Mouse (Mus musculus): ENCODE measurements around the gene Lmtk2. TPM values are rescaled to one million over a fixed set of nuclear protein-coding genes. Genes with fewer than 3 reads are reported as not detected.

The Lmtk2 gene
- total and polyA plus RNA-seq, 2 experiments, result 4.0 to 4.7 TPM

DNA sequence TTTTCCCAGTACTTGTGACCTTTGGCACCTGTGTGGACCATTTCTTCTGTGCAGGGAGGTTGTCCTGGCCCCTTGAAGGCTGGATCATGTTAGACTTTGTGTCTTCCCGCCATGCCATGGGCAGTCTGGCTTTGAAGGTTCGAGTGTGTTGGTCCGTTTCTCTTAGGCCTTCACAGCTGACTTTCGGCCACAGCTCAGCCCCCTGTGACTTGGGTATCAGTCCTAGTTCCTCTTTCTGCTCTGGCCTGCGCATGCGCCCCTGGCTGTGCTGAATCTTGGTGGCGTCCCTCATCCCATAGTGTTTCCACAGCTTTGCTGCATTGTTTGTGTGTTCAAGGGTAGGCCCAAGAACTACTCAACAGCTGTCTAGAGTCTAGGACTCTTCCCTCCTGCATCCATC is 81.0 kb downstream of the Lmtk2 start:
- H3K4me3 ChIP-seq (ENCODE audit: insufficient read depth, low read depth, low read length), result no peak overlapping the region
- WGBS, result 95% methylated on average over 7 of the region's 7 CpGs
- H3K4me1 ChIP-seq (ENCODE audit: control insufficient read depth, insufficient read depth, low read length), result no peaks in the 10 kb centered on the region
- no peak for TF ChIP-seq CTCF (IDR thresholded peaks at IDR 0.05; ENCODE audit: low read depth, low read length)
- no peak for TF ChIP-seq POLR2A (IDR thresholded peaks at IDR 0.05; ENCODE audit: extremely low read depth, insufficient read depth, low read length)
- DNase-seq (ENCODE audit: extremely low read depth, low read depth, low spot score), result no peak
- no peak overlapping the region for H3K9ac ChIP-seq (ENCODE audit: low read depth, low read length)
- 0 out of 2 replicates have a peak, but pooled peaks cover 3% of the 10 kb centered on the region for H3K36me3 ChIP-seq (ENCODE audit: control insufficient read depth, insufficient read depth, low read length)
- no peak overlapping the region for H3K27ac ChIP-seq (replicated peaks; ENCODE audit: insufficient read depth, low read depth, low read length)
- no peaks in the 10 kb centered on the region for H3K27me3 ChIP-seq (ENCODE audit: control insufficient read depth, insufficient read depth, low read length)
- no peaks in the 10 kb centered on the region for H3K79me2 ChIP-seq (ENCODE audit: control insufficient read depth, insufficient read depth, low read length)

- DNase-seq (ENCODE audit: extremely low read depth, low read depth, low spot score), result no peak
- H3K27ac ChIP-seq (replicated peaks; ENCODE audit: insufficient read depth, low read depth, low read length), result no peak overlapping the region
- no peak overlapping the region for H3K4me3 ChIP-seq (ENCODE audit: insufficient read depth, low read depth, low read length)
- WGBS, result 72% methylated on average over 20 of the region's 20 CpGs
- H3K36me3 ChIP-seq (ENCODE audit: control insufficient read depth, insufficient read depth, low read length), result 0 out of 2 replicates have a peak, but pooled peaks cover 2% of the 10 kb centered on the region
- H3K79me2 ChIP-seq (ENCODE audit: control insufficient read depth, insufficient read depth, low read length), result no peaks in the 10 kb centered on the region
- no peaks in the 10 kb centered on the region for H3K27me3 ChIP-seq (ENCODE audit: control insufficient read depth, insufficient read depth, low read length)
- H3K4me1 ChIP-seq (ENCODE audit: control insufficient read depth, insufficient read depth, low read length), result no peaks in the 10 kb centered on the region
- H3K9ac ChIP-seq (ENCODE audit: low read depth, low read length), result no peak overlapping the region
- TF ChIP-seq CTCF (IDR thresholded peaks at IDR 0.05; ENCODE audit: low read depth, low read length) (no peak), POLR2A (IDR thresholded peaks at IDR 0.05; ENCODE audit: extremely low read depth, insufficient read depth, low read length) (no peak)
Observed at GRCm38 (mm10) chr5:144182542-144183247, 82.5 kb downstream of the Lmtk2 start.

GRCm38 (mm10) chr5:144183248-144183559 is 83.0 kb downstream of the Lmtk2 start:
- no peaks in the 10 kb centered on the region for H3K79me2 ChIP-seq (ENCODE audit: control insufficient read depth, insufficient read depth, low read length)
- H3K27ac ChIP-seq (replicated peaks; ENCODE audit: insufficient read depth, low read depth, low read length), result no peak overlapping the region
- WGBS, result 81% methylated on average over 8 of the region's 8 CpGs
- no peak overlapping the region for H3K9ac ChIP-seq (ENCODE audit: low read depth, low read length)
- 0 out of 2 replicates have a peak, but pooled peaks cover 2% of the 10 kb centered on the region for H3K36me3 ChIP-seq (ENCODE audit: control insufficient read depth, insufficient read depth, low read length)
- no peak overlapping the region for H3K4me3 ChIP-seq (ENCODE audit: insufficient read depth, low read depth, low read length)
- DNase-seq (ENCODE audit: extremely low read depth, low read depth, low spot score), result no peak
- TF ChIP-seq CTCF (IDR thresholded peaks at IDR 0.05; ENCODE audit: low read depth, low read length) (no peak), POLR2A (IDR thresholded peaks at IDR 0.05; ENCODE audit: extremely low read depth, insufficient read depth, low read length) (no peak)
- no peaks in the 10 kb centered on the region for H3K27me3 ChIP-seq (ENCODE audit: control insufficient read depth, insufficient read depth, low read length)
- no peaks in the 10 kb centered on the region for H3K4me1 ChIP-seq (ENCODE audit: control insufficient read depth, insufficient read depth, low read length)

DNA sequence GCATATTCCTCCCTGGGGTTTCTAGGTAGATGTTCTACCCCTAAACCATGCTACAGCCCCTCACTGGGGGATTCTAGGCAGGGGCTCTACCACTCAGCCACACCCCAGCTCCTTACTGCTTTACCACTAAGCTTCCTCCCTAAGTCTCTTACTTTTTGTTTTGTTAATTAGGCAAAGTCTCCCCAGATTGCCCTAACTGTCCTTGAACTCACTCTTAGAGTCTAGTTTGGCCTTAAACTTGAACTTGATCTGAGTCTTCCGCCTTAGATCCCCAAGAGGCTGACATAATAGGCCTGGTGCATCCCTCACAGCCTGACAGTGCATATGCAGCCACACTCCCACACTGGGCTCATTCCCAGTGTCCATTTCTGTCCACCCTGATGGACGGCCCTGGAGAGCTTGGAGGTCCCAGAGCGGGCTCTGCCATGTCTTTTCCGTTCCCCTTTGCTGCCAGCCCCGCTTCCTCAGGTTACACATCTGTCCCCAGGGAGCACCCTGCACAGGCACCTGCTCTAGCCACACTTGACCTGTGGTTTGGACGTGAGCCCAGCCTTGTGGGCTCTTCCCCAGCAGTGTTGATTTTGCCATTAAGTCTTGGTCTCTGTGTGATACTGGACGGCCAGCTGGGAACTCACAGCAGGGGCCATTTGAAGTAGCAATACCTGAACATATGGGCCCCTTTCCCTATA is 83.6 kb downstream of the Lmtk2 start:
- no peak for DNase-seq (ENCODE audit: extremely low read depth, low read depth, low spot score)
- WGBS, result 81% methylated on average over 7 of the region's 7 CpGs
- H3K79me2 ChIP-seq (ENCODE audit: control insufficient read depth, insufficient read depth, low read length), result no peaks in the 10 kb centered on the region
- H3K9ac ChIP-seq (ENCODE audit: low read depth, low read length), result no peak overlapping the region
- no peak overlapping the region for H3K27ac ChIP-seq (replicated peaks; ENCODE audit: insufficient read depth, low read depth, low read length)
- 0 out of 2 replicates have a peak, but pooled peaks cover 2% of the 10 kb centered on the region for H3K36me3 ChIP-seq (ENCODE audit: control insufficient read depth, insufficient read depth, low read length)
- TF ChIP-seq POLR2A (IDR thresholded peaks at IDR 0.05; ENCODE audit: extremely low read depth, insufficient read depth, low read length) (no peak), CTCF (IDR thresholded peaks at IDR 0.05; ENCODE audit: low read depth, low read length) (no peak)
- no peaks in the 10 kb centered on the region for H3K27me3 ChIP-seq (ENCODE audit: control insufficient read depth, insufficient read depth, low read length)
- H3K4me1 ChIP-seq (ENCODE audit: control insufficient read depth, insufficient read depth, low read length), result no peaks in the 10 kb centered on the region
- no peak overlapping the region for H3K4me3 ChIP-seq (ENCODE audit: insufficient read depth, low read depth, low read length)

DNA sequence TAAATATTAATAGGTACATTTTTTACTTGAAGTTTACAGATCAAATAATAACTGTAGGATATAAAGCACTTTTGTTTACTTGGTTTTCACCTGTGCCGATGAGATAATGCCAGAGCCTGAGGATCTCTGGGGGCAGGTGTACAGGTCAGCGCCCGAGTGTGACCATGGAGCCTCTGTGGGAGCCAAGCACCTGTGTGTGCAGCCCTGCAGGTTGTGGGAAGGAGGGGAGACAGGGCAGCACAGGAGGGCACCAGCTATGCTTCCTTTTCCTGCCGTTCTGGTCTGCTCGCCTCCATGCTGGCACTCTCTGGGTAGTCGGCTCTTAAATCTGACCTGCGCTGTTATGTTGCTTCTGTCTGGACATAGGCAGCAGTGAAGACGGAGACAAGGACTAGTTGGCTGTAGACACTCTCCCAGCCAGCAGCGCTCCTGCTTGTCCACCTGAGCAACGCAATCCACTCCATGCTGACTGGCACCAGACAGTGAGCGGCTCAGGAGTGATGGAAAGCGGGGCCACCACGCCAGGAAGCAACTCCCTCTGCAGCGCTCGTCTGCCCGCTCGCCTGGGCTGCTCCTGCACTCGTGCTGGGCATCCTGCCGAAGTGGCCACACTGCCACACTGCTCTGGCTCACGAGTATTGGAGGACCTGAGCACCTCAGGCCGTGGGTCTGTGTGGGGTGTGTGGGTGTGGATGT is 84.3 kb downstream of the Lmtk2 start:
- WGBS, result 93% methylated on average over 21 of the region's 21 CpGs
- Histone ChIP-seq H3K9ac (ENCODE audit: low read depth, low read length) (no peak overlapping the region), H3K27me3 (ENCODE audit: control insufficient read depth, insufficient read depth, low read length) (no peaks in the 10 kb centered on the region), H3K79me2 (ENCODE audit: control insufficient read depth, insufficient read depth, low read length) (no peaks in the 10 kb centered on the region), H3K4me1 (ENCODE audit: control insufficient read depth, insufficient read depth, low read length) (no peaks in the 10 kb centered on the region), H3K4me3 (ENCODE audit: insufficient read depth, low read depth, low read length) (no peak overlapping the region), H3K36me3 (ENCODE audit: control insufficient read depth, insufficient read depth, low read length) (0 out of 2 replicates have a peak, but pooled peaks cover 2% of the 10 kb centered on the region), H3K27ac (replicated peaks; ENCODE audit: insufficient read depth, low read depth, low read length) (no peak overlapping the region)
- TF ChIP-seq CTCF (IDR thresholded peaks at IDR 0.05; ENCODE audit: low read depth, low read length) (no peak), POLR2A (IDR thresholded peaks at IDR 0.05; ENCODE audit: extremely low read depth, insufficient read depth, low read length) (no peak)
- no peak for DNase-seq (ENCODE audit: extremely low read depth, low read depth, low spot score)
